Mouse (Mus musculus) granulocyte monocyte progenitor cell, adult 5-6 weeks (primary cell): ENCODE data around the gene Obscn. TPM values are rescaled to one million over a fixed set of nuclear protein-coding genes. Genes with fewer than 3 reads are reported as not detected.

Experiments
- ATAC-seq: replicated peaks from 2 replicates; pipeline ENCODE4 v1.8.0; 2016; ENCODE audit warnings: mild to moderate bottlenecking, moderate TSS enrichment, inconsistent platforms; ENCODE audit not compliant: poor library complexity, severe bottlenecking
- total RNA-seq, 2 experiments: library from RNA; stranded (forward) in 1 of 2; stranded (reverse) in 1 of 2; fragments of 200-712, 200-1000 nt in 1 of 2; fragments of >200 nt in 1 of 2; fragmentation: Nextera tagmentation in 1 of 2; gene quantifications; 2 replicates each; pipeline ENCODE4 v1.2.3; 2014 to 2017

Gene Obscn
- total RNA-seq, 2 experiments from 2014 or later = not detected

GRCm38 (mm10) chr11:58948542-58949479 lies 187.4 kb downstream of the Obscn start, which contains the start of gene Hist3h2ba:
Hist3h2ba (plus strand) TSS chr11:58948920.
- peak; percentile 39 for ATAC-seq

GRCm38 (mm10) chr11:58947798-58948528 lies 188.2 kb downstream of the Obscn start:
- ATAC-seq = no peak

DNA sequence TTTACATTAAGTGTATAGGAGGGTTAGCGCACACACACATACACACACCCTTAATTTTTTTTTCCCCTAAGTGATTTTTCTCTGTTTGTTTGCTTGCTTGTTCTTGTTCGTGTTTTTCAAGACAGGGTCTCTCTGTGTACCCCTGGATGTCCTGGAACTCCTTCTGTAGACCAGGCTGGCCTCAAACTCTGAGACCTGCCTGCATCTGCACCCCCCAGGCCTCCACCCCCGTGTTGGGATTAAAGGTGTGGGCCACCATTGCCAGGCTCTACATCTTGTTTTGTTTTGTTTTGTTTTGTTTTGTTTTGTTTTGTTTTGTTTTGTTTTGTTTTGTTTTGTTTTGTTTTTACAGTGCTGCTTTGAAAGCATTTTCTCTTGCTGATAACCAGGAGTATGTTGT lies 188.9 kb downstream of the Obscn start:
- no peak for ATAC-seq

Other genes starting within 250 kb of the Obscn start
- 14.5 and 16.7 TPM in 2 replicates for gene Zfp39, start 232.2 kb downstream of the Obscn start, total RNA-seq (2014; fragmentation: Nextera tagmentation)
- 7.2 and 9.5 TPM in 2 replicates for gene Zfp39, start 232.2 kb downstream of the Obscn start, total RNA-seq (2017)
- not detected in 2 replicates for gene Btnl10, start 218.5 kb downstream of the Obscn start, total RNA-seq (2014; fragmentation: Nextera tagmentation)
- gene Btnl10, start 218.5 kb downstream of the Obscn start, total RNA-seq (2017) = 0.13 TPM in 1 of 2 replicates, not detected in the other
- 78.6 and 79.3 TPM in 2 replicates for gene Rnf187, start 197.5 kb downstream of the Obscn start, total RNA-seq (2014; fragmentation: Nextera tagmentation)
- gene Rnf187, start 197.5 kb downstream of the Obscn start, total RNA-seq (2017) = 60.0 and 82.2 TPM in 2 replicates
- gene Hist3h2ba, start 187.5 kb downstream of the Obscn start, total RNA-seq (2014; fragmentation: Nextera tagmentation) = not detected in 2 replicates
- 1.5 and 2.3 TPM in 2 replicates for gene Hist3h2ba, start 187.5 kb downstream of the Obscn start, total RNA-seq (2017)
- 9.3 and 14.0 TPM in 2 replicates for gene Hist3h2a, start 181.7 kb downstream of the Obscn start, total RNA-seq (2014; fragmentation: Nextera tagmentation)
- 234 and 237 TPM in 2 replicates for gene Hist3h2a, start 181.7 kb downstream of the Obscn start, total RNA-seq (2017)
- not detected in 2 replicates for gene Trim17, start 181.7 kb downstream of the Obscn start, total RNA-seq (2014; fragmentation: Nextera tagmentation)
- gene Trim17, start 181.7 kb downstream of the Obscn start, total RNA-seq (2017) = 0.13 TPM in 1 of 2 replicates, not detected in the other
- gene Trim11, start 158.3 kb downstream of the Obscn start, total RNA-seq (2014; fragmentation: Nextera tagmentation) = 29.0 and 32.3 TPM in 2 replicates
- gene Trim11, start 158.3 kb downstream of the Obscn start, total RNA-seq (2017) = 29.1 and 30.5 TPM in 2 replicates
- gene Iba57, start 27.3 kb upstream of the Obscn start, total RNA-seq (2014; fragmentation: Nextera tagmentation) = 0.84 and 2.8 TPM in 2 replicates
- 3.9 and 6.0 TPM in 2 replicates for gene Iba57, start 27.3 kb upstream of the Obscn start, total RNA-seq (2017)
- not detected in 2 replicates for gene Gjc2, start 46.8 kb upstream of the Obscn start, total RNA-seq (2014; fragmentation: Nextera tagmentation)
- gene Gjc2, start 46.8 kb upstream of the Obscn start, total RNA-seq (2017) = not detected in 2 replicates
- 41.9 and 58.1 TPM in 2 replicates for gene Guk1, start 55.8 kb upstream of the Obscn start, total RNA-seq (2014; fragmentation: Nextera tagmentation)
- gene Guk1, start 55.8 kb upstream of the Obscn start, total RNA-seq (2017) = 33.2 and 35.9 TPM in 2 replicates
- 22.7 and 45.8 TPM in 2 replicates for gene Mrpl55, start 66.1 kb upstream of the Obscn start, total RNA-seq (2014; fragmentation: Nextera tagmentation)
- 59.9 and 82.1 TPM in 2 replicates for gene Mrpl55, start 66.1 kb upstream of the Obscn start, total RNA-seq (2017)
- 21.2 and 21.9 TPM in 2 replicates for gene 2310033P09Rik, start 71.9 kb upstream of the Obscn start, total RNA-seq (2014; fragmentation: Nextera tagmentation)
- 11.4 and 14.0 TPM in 2 replicates for gene 2310033P09Rik, start 71.9 kb upstream of the Obscn start, total RNA-seq (2017)
- 287 and 315 TPM in 2 replicates for gene Arf1, start 91.9 kb upstream of the Obscn start, total RNA-seq (2014; fragmentation: Nextera tagmentation)
- 336 and 384 TPM in 2 replicates for gene Arf1, start 91.9 kb upstream of the Obscn start, total RNA-seq (2017)
- gene Wnt3a, start 154.3 kb upstream of the Obscn start, total RNA-seq (2014; fragmentation: Nextera tagmentation) = not detected in 2 replicates
- not detected in 2 replicates for gene Wnt3a, start 154.3 kb upstream of the Obscn start, total RNA-seq (2017)
- gene Wnt9a, start 170.5 kb upstream of the Obscn start, total RNA-seq (2014; fragmentation: Nextera tagmentation) = not detected in 2 replicates
- not detected in 2 replicates for gene Wnt9a, start 170.5 kb upstream of the Obscn start, total RNA-seq (2017)
- gene Prss38, start 239.3 kb upstream of the Obscn start, total RNA-seq (2014; fragmentation: Nextera tagmentation) = not detected in 2 replicates
- not detected in 2 replicates for gene Prss38, start 239.3 kb upstream of the Obscn start, total RNA-seq (2017)